Mouse (Mus musculus) erythroblast, embryonic 14.5 days (primary cell): ENCODE results near the gene Patl1.

Experiments used
- GATA1 ChIP-seq: IDR thresholded peaks from 2 replicates; pipeline ENCODE4 v1.6.1; 2012; ENCODE audit warnings: low read length, inconsistent platforms, mixed read lengths
- TAL1 ChIP-seq: IDR thresholded peaks from 3 replicates; pipeline ENCODE4 v1.6.1; 2012; ENCODE audit warnings: low read length, inconsistent platforms, mixed read lengths

DNA sequence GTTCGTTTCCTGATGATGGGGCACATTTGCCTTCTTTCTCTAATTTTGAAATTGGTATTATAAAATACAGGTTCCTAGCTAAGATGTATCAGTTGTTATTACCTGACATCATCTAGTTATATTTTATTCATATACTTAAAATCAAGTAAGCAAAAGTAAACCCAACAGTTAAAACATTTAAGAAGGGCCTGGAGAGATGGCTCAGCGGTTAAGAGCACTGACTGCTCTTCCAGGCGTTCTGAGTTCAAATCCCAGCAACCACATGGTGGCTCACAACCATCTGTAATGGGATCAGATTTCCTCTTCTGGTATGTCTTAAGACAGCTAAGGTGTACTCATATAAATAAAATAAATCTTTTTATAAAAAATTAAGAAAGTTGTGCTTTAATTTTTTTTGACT lies 75.6 kb downstream of the Patl1 start:
- TF ChIP-seq TAL1 (no peak), GATA1 (no peak)
